Mouse (Mus musculus) ovary, postnatal 14 days (tissue): ENCODE data around the gene Tbc1d30.
A peak's percentile ranks its signal among the peaks of the same experiment; 100 is the strongest.
"Not testable (repeated sequence)": the region's sequence is repeated elsewhere in the genome, so short reads cannot be mapped to it uniquely, and the experiment has no call there.

Experiments
- DNase-seq: peaks from one replicate; pipeline ENCODE4 v3.0.0; 2022; ENCODE audit warnings: low spot score

The Tbc1d30 gene

GRCm38 (mm10) chr10:121364801-121365564 is 13.9 kb upstream of the Tbc1d30 start, which contains the start of gene Gns:
Gns (plus strand) TSS chr10:121365090.
- peak; percentile 83 for DNase-seq

DNA sequence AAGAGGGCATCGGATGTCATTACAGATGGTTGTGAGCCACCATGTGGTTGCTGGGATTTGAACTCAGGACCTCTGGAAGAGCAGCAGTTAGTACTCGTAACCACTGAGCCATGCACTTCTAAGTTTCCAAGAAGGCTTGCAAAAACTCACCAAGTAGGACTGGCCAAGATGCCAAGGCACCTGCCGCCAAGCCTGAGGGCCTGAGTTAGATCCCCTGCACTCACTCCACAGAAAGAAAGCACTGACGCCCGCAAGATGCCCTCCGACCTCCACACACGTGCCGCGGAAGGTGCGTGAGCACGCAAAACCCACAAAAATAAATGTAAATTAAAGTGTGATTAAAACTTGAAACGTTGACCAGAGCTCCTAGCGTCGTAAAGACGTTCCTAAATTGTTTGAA is 13.2 kb upstream of the Tbc1d30 start:
- no peak for DNase-seq

GRCm38 (mm10) chr10:121363201-121363600 is 12.1 kb upstream of the Tbc1d30 start:
- DNase-seq, result no peak

DNA sequence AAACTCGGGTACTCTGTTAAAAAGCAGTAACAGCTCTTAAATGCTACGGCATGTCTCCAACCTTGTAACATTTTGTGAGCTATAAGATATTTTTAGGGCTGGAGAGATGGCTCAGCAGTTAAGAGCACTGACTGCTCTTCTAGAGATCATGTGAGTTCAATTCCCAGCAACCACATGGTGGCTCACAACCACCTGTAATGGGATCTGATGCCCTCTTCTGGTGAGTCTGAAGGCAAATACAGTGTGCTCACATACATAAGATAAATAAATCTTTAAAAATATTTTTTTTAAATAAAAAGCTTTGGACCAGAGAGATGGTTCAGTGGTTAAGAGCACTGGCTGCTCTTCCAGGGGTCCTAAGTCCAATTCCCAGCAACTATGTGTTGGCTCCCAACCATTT is 9.3 kb upstream of the Tbc1d30 start:
- DNase-seq, result no peak

- DNase-seq, result no peak
Measured at GRCm38 (mm10) chr10:121351692-121352290, 713 bp upstream of the Tbc1d30 start.

DNA sequence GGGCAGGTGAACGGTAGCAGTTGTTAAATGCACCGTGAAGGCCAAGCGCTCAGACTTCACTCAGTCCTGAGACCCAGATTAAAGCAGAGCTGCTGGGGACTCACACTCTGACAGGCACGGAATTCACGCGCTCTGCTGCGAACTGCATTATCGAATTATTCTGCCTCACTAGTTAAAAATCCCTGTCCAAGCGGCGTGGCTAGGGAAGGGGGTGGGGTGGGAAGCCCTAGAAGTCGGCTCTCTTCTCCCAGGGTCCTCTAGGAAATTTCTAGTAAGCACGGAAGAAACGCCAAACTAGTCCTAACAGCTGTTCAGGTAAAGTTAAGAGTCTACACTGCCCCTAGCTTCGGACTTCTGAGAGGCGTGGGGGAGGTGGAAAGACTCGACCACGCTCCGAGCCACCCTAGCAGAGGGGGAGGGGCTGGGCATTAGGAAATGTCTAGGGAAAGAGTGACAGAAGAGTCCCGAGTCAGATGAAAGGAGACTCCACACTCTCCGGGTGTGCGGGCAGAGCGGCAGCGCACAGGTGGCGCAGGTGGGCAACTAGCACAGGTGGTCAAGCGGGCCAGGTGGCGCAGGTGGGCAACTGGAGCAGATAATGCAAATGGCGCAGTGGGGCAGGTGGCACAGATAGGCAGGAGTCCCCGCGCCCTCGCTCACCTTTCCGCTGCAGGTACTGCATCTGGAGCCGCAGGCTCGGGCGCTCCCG is 567 bp downstream of the Tbc1d30 start:
- DNase-seq, result no peak

- no peak for DNase-seq
Measured at GRCm38 (mm10) chr10:121349244-121349643, 1.8 kb downstream of the Tbc1d30 start.

DNA sequence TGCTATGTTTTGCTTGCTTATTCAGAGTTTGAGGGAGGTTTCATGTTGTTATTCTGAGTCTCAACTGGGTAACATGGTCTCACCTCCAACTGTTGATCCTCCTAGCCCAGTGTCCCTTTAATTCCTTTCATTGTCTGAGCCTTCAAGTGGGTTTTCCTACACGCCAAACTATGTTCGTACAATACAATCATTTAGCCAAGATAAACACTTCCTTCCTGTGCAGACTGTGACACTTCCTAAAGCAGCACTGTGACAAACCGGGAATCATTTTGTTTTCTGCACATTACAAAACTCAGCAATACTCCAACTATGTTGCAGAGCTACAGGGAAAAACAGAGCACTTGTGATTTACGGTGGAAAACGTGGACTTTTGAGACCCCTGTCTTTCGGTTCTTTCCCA is 7.2 kb downstream of the Tbc1d30 start:
- no peak for DNase-seq

DNA sequence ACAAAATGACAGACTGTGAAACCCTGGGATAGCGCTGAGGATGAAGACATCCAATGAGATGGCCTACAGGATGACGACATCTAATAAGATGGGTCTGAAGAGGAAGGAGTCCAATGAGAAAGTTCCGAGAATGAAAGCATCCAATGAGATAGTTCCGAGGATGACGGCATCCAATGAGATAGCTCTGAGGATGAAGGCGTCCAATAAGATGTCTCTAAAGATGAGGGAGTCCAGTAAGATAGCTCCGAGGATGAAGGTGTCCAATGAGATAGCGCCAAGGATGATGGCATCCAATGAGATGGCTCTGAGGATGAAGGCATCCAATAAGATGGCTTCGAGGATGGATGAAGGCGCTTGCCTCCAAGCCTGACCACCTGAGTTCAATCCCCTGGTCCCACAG is 8.8 kb downstream of the Tbc1d30 start:
- DNase-seq, result no peak

DNA sequence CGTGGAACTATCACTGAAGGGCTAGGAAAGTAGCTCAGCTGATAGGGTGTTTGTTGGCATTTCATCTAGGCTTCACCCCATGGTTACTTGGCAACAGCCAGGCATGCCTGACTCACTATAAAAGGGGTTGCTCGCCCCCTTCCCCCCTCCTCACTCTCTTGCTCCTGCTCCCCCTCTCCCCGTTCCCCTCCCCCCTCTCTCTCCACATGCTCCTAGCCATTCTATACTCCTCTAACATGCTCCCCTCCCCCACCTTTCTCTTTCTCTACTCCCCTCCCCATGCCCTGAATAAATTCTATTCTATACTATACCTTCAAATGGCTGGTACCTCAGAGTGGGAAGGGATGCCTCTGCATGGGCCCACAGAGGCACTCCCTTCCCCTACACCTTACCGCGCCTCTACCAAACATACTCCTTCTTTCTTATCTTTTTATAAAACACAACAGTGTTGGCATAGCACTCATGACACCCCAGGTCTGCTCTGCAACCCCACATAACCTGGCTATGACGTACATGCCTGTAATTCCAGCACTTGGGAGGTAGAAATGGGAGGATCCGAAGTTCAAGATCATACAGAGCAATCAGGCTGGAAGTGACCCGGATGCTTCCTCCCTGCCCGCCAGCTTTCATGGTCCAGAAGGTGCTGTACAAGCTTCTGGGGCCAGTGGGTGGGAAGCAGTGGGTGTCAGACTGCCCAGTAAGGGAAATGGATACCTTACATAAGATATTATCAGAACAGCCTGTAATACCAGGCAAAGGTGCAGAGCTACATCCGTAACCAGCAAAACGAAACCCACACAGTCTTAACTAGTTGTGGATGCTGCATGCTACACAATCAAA is 10.1 kb downstream of the Tbc1d30 start:
- no peak for DNase-seq

DNA sequence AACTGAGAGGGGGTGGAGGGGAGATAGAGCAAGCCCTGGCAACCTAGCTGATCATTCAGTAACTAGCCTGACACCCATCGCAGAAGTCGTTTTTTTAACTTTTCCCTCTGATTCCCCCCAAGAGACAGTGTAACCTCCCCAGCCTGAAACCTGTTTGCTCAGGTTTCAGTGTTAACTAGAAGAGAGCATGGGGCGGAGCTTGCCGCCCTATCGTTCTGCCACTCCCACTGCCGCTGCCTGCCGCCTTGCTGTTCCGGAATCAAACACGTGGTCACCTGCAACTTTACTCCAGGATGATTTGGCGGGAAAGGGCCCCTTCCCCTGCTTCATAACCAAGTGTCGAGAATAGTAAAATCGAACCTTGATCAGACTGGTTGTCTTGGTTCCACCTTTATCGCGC is 14.5 kb downstream of the Tbc1d30 start:
- DNase-seq, result not testable (repeated sequence)

GRCm38 (mm10) chr10:121334576-121334975 is 16.5 kb downstream of the Tbc1d30 start:
- peak; percentile 28 for DNase-seq

GRCm38 (mm10) chr10:121330940-121331339 is 20.1 kb downstream of the Tbc1d30 start:
- DNase-seq, result peak; percentile 35

- no peak for DNase-seq
Measured at GRCm38 (mm10) chr10:121329586-121329985, 21.5 kb downstream of the Tbc1d30 start.

DNA sequence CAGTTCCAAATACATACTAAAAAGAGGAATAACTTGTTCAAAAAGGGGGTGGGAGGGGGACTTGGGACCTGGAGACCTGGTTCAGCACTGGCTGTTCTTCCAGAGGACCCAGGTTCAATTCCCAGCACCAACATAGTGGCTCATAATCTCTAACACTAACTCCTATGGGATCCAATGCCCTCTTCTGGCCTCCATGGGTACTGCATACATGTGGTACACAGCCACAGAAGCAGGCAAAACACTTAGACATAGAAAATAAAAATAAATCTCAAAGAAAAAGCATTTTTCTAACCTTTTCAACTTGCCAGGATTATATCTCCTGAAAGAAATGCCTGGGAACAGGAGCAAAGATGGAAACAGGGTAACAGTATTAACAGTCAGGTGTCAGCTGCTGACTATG is 24.9 kb downstream of the Tbc1d30 start:
- no peak for DNase-seq

GRCm38 (mm10) chr10:121323493-121323892 is 27.6 kb downstream of the Tbc1d30 start:
- DNase-seq, result no peak

GRCm38 (mm10) chr10:121318397-121318950 is 32.6 kb downstream of the Tbc1d30 start:
- no peak for DNase-seq

DNA sequence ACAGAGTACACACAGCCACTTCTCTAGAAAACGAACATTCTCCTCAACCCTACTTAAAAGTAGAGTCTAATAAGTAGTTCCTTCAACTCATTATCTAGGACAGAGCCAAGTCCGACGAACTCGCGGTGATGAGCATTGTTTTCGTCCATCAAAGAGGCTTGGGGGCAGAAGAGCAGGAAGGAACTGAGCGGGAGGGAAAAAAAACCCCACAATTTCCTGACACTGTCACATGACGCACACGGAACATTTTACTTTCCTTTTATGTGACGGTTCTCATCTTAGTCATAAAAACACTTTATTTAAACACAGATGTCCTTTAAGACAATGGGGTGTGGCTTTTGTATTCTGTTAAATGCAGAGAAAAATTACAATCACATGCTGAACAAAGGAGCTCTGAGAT is 34.7 kb downstream of the Tbc1d30 start:
- no peak for DNase-seq

GRCm38 (mm10) chr10:121315321-121316283 is 35.5 kb downstream of the Tbc1d30 start:
- no peak for DNase-seq

- DNase-seq, result no peak
Measured at GRCm38 (mm10) chr10:121314186-121314585, 36.9 kb downstream of the Tbc1d30 start.

DNA sequence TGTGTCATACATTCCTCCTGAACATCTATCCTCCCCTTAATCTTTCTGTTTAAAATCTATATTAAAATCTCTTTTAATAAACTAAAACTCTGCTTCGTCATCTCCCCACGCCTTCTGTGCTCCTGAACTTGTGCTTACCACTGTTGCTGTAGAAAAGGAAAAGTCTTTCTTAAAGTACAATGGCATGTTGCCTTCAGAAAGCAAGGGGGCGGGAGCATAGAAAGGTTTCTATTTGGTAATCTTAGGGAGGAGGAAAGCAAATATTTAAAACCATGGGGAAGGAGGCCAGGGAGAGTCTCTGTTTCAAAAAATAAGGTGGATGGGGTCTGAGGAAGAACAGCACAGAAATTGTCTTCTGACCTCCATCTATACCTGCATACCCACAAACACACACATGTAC is 38.0 kb downstream of the Tbc1d30 start:
- no peak for DNase-seq
